Mouse (Mus musculus) Muller cell, postnatal 12 days (primary cell): Measurements from ENCODE around the gene Adcy4.
A peak's percentile ranks its signal among the peaks of the same experiment; 100 is the strongest.

Experiments
- DNase-seq: peaks from one replicate; pipeline ENCODE4 v3.0.0-alpha.2; 2015; ENCODE audit errors: inconsistent ontology term

The Adcy4 gene

DNA sequence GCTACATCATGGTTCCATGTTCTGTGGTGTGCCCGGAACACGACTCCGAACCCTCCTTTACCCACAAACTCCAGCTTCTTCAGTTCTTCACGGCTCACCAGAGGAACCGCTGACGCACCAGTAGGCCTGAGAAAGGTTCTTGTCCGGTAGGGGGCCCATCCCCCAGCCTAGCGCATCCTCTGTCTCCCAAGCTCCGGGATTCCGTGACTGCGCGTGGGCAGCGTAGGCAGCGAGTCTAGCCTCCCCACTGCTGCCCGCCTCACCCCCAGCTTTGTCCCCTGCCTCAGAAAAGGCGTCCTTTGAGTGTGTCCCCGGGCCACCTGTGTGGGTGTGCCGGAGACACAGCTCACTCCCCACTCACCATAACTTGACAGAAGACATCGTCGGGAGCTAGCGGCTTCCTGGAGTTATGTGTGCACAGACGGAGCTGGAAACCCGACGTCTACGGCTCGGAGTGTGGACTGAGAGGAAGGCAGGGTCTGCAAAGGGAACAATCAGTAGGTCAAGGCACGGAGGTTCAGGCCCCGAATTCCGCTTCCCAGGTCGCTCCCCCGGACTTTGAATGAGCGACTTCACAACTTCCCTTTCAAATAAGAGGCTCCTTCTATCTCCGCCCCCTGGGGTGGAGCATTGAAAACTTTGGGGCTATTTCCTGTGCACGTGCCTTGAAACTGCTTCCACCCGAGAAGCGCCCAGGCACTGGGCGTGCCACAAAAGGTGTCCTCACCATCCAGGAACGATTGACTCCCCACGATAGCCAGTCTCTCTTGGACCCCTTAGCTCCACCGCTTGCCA is 4.6 kb upstream of the Adcy4 start, which contains the start of gene Ripk3:
Gene Ripk3, minus strand, starts transcription at position 610 of the 795 bp plus-strand sequence.
- peak; percentile 17 for DNase-seq

DNA sequence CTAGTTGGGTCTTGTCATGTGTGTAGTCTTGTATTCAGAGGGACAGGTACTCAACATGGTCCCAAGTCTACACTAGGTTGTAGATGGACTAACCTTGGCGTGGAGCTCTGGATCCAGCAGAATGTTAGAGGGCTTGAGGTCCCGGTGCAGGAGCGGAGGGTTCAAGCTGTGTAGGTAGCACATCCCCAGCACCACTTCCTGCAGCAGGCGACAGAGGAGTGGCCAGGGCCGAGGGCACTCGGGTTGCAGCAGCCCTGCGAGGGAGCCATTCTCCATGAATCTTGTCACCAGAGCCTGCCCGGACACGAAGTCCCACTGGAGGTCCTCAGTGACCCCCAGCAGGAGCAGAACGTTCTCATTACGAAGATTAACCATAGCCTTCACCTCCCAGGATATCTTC is 3.8 kb upstream of the Adcy4 start:
- no peak for DNase-seq

DNA sequence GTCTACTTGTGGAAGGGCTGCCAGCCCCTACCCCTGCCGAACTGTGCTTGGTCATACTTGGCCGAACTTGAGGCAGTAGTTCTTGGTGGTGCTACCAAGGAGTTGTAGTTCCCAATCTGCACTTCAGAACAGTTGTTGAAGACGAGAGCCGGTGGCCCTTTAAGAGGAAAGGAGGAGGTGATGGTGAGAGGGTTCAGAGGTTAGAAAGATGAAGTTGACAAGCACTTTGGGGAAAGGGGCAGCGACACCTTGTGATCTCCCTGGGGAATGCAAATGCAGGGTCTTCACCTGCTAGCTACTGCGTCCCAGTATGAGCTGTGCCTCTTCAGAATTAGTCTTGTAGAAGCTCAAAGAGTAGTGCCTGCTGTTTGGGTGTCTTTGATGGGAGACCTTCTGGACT is 1.3 kb upstream of the Adcy4 start:
- DNase-seq = no peak

- no peak for DNase-seq
Measured at GRCm38 (mm10) chr14:55783171-55783957, 531 bp downstream of the Adcy4 start.

DNA sequence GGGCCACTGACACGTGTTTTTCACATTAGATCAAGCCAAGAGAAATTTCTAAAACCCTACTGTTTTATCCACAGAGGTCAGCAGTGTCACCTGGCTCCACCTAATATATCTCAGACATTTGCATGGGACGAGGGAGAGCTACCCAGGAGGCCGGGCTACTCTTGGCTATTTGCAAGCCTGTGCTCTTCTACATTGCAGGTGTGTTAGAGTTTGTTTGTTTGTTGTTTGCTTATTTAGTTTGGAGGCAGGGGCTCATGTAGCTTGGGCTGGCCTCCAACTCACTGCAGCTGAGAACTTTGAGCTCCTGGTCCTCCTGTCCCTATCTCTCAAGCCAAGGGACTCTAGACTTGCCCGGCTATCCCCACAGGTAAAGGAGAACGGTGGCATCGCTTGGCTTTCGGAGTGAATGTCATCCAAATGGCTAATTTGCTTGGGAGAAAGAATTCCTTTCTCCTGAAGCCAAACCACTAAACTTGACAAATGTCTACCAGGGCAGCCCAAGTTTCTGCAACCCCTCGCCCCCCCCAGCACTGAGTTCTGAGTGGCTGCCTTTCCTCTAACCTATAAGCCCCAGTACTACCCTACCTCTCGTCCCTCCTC is 1.4 kb downstream of the Adcy4 start:
- DNase-seq = no peak

DNA sequence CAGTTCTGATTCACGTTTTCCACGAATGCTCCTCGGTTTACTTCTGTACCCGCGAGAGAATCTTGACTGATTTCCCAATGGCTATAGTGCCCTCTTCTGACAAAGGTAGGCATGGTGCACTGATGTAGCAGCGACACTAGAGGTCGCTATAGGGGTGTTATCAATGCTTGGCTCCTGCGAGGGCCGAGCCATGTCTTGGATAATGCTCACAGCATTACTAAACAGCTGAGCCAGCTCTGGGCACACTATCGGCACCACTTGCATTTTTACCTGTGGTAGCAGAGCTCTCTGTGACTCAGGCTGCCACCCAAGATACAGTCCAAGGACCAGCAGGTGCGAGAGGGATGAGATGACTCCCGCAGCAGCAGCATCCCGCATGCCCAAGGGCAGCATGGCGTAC is 2.6 kb downstream of the Adcy4 start:
- DNase-seq = peak; percentile 47

DNA sequence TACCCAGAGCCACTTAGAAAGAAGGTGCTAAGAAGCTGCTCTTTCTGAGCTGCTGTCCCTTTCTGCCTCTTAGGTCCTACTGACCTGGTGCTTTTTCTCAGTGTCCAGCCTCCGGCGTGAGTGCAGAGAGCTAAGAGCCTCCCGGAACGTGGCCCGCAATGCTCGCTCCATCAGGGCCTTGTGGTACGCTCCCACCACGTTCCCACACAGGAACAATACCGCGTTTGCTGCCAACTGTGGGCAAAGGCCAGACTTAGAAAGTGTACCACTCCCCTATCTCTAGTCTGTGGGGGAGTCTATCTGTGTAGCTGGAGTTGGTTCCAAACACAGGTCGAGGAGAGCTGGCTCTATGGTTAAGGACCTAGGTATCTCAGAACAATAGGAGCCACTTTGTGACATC is 3.2 kb downstream of the Adcy4 start:
- DNase-seq = no peak

GRCm38 (mm10) chr14:55779656-55780055 is 4.2 kb downstream of the Adcy4 start:
- no peak for DNase-seq

GRCm38 (mm10) chr14:55778686-55779085 is 5.2 kb downstream of the Adcy4 start:
- no peak for DNase-seq

DNA sequence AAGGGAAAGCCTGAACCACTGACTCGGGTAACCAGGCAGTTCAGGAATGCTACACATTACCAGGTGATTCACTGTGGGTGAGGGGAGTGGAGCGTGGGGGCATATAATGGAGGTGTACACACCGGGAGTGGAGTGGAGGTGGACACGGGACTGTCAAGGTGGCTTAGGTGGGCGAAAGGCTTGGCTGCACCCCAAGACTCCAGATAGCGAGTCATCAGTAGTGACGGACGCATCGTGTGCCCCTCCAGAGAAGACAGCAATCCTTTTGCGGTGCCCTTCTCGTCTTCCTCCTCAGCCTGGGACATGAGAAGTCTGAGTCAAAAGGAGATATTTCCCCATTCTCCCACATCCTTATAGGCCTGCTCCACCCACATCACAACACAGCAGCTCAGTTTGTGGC is 6.1 kb downstream of the Adcy4 start:
- no peak for DNase-seq

DNA sequence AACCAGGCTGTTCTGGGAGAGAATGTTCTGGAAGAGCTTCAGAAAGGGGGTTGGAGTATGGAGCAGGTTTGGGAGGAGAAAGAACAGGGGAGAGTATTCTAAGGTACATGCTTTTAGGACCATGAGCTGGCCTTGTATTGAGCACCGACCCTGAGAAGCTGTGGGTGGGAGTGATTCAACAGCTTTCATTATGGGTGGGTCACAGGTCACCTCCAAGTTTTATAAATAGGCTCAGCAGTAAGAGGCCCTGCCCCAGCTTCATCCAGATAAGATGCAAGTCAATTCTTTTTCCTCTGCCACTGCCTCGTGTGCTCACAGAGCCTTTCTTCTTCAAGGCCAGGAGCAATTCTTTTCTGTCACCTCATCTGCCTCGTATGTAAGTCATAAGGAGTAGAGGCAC is 6.7 kb downstream of the Adcy4 start:
- no peak for DNase-seq

GRCm38 (mm10) chr14:55776711-55777110 is 7.2 kb downstream of the Adcy4 start:
- no peak for DNase-seq

- DNase-seq = no peak
Measured at GRCm38 (mm10) chr14:55769087-55769703, 14.7 kb downstream of the Adcy4 start.

DNA sequence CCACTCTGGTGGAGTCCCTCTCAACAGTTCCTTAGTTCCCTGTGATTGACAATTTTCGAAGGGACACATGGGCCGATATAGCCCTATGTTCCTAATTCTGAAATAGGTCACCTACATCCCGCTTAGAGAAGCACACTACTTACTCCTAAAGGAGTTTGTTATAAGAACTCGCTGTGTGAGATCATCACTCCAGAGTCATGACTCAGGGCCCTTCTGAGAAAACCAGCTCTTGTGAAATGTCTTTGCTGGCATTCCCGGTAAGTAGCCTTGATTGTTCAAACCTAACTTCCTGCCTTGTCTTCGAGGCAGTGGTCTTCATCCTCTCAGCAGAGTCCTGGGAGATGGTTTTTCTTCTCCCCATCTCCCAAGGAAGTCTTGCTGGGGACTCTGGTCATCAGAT is 15.3 kb downstream of the Adcy4 start:
- DNase-seq = no peak

DNA sequence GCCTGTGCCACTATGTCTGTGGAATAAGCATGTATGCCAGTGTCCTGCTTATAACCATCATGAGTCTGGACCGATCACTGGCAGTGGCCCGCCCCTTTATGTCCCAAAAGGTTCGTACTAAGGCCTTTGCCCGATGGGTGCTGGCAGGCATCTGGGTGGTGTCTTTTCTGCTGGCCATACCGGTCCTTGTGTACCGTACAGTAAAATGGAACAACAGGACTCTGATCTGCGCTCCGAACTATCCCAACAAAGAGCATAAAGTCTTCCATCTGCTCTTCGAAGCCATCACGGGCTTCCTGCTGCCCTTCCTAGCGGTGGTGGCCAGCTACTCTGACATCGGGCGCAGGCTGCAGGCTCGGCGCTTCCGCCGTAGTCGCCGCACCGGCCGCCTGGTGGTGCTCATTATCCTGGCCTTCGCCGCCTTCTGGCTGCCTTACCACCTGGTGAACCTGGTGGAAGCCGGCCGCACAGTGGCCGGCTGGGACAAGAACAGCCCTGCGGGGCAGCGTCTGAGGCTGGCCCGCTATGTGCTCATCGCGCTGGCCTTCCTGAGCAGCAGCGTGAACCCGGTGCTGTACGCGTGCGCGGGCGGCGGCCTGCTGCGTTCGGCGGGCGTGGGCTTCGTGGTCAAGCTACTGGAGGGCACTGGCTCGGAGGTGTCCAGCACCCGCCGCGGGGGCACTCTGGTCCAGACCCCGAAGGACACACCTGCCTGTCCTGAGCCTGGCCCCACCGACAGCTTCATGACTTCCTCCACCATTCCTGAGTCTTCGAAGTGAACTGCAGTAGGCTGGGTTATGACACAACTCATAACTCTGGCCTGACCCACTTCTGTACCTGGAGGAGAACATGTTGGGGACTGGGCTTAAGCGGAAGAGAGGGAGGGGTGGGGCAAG is 16.1 kb downstream of the Adcy4 start:
- DNase-seq = peak; percentile 59

DNA sequence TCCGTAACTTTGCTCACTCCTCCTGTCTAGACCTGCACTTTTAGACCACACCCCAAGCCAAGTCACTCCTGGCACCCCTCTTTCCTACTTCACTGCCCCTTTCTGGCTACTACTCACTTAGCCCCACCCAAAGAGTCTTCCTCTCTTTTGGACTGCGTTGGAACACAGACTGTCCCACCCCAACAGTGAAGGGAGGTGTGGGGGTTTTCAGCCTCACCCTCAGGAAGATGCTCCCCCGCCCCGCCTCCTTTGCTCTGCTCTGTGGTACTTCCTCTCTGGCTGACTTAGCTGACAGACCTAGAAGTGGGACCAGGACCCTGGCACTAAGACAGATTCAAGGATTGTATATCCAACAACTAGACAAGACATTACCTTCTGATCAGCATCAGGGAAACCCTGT is 18.2 kb downstream of the Adcy4 start, which contains the start of gene Ltb4r1:
Gene Ltb4r1, plus strand, starts transcription at position 267 of the 400 bp plus-strand sequence.
- no peak for DNase-seq

DNA sequence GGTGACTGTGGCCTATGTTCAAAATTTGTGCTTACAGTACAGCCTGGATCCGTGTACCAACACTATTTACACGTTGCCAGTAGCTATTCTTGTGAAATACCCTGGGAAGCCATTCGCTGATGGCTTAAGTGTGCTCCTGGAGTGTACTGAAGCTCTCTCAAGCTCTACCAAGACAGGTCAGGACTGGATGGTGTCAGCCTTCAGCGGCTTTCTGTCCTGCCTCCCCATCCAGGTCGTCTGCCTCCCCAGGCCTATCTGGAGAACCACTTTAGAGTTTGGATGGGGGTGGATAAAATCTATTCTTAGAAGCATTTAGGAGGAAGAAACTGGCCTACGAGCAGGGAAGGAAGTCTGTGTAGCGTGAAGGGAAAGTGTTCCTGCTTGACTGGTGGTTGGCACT is 20.7 kb downstream of the Adcy4 start:
- DNase-seq = no peak

- peak; percentile 36 for DNase-seq
Measured at GRCm38 (mm10) chr14:55762001-55762821, 21.7 kb downstream of the Adcy4 start.

GRCm38 (mm10) chr14:55761163-55761562 is 22.7 kb downstream of the Adcy4 start, which contains the start of gene Ltb4r2:
Gene Ltb4r2 (plus strand): TSS chr14:55761428.
- no peak for DNase-seq

DNA sequence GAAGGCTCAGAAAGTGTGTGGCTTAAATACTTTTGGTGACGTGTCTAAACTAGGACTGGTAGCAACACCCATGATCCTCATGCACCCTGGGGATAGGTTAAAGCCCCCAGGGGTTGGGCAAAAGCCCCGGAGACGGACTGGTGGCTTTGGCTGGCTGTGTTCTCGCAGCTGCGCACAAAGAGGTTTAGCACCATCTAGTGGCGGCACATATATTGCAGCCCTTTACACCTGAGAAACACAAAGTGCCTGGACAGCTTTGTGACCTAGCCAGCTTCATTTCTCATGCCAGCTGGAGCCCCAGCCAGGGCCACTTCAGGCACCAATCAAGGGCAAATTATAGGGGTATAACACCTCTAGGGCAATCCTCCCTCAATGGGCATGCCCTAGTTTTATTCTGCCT is 23.7 kb downstream of the Adcy4 start:
- peak; percentile 67 for DNase-seq
